Mouse (Mus musculus): ENCODE data around the gene Tatdn3.

Tatdn3 gene

DNA sequence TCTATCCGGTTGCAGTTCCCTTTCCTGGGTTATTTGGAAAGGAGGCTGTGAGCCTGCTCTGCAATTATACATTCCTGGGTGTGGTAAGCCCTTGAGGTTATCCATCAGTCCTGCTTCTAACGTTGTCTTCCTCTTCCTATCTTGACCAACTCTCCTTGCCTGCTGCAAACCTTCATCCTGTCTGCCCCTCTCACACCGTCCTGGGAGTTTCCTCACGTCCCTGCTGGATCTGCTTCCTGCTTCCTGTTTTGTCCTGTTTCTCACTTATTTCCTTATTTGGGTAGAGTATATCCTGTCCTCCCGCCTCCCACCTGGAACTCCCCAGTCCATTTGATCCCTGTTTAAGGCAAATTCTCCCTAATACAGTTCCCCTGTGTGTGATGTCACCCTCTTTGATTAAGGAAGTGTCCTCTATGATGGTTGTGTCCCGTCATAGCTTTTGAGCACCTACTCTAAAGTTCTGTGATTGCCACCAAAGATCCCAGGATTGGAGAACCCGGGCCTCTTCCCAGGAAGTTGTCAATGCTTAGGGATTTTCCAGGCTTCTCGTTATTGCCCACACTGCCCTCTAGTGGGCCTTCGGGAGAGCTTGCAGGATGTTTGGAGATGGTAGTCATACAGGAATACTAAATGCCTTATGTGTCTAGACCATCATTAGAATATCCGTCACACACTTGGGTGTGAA, 12.6 kb upstream of the Tatdn3 start:
- DNase-seq (ENCODE audit: inconsistent age in 2 of 2, low spot score in 1 of 2): peak; percentile 67 to 87

DNA sequence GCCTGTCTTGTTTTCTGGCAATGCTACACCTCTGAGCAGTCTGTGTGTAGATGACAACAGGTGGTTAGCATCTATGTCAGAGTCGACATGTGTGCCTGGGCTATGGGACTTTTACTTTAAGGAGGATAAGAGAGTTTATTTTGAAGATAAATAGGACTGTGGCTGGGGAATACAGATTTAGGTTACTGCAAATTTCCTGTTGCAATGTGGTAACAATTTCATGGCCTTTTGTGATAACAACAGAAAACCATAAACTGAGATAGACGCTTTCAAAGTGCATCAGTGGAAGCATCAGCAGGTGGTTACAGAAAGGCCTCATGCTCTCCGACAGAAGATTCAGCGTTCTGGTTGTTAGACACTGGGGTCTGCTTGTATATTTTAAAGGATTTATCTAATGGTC, 10.8 kb upstream of the Tatdn3 start:
- no peak for DNase-seq (ENCODE audit: inconsistent age in 2 of 2, low spot score in 1 of 2)

DNA sequence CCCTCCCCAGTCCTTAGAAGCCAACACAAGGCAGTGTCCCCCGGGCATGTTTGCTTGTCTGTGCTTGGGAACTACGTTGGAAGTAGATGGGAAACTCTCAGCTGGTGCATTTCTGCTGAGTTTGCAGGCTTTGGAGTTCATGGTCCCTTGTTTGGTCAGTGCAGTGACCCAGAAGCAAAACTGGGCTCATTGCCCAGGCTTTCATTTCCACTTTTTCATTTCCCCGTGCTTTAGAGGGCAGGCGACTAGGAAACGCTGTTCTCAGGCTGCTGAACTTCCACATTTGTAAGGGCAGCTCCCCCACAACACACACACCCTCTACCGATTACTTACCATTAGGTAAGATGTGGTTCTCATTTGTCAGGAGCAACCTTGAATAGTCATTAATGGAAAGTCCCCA, 10.3 kb upstream of the Tatdn3 start:
- DNase-seq (ENCODE audit: inconsistent age in 2 of 2, low spot score in 1 of 2): peak; percentile 73 to 90

DNA sequence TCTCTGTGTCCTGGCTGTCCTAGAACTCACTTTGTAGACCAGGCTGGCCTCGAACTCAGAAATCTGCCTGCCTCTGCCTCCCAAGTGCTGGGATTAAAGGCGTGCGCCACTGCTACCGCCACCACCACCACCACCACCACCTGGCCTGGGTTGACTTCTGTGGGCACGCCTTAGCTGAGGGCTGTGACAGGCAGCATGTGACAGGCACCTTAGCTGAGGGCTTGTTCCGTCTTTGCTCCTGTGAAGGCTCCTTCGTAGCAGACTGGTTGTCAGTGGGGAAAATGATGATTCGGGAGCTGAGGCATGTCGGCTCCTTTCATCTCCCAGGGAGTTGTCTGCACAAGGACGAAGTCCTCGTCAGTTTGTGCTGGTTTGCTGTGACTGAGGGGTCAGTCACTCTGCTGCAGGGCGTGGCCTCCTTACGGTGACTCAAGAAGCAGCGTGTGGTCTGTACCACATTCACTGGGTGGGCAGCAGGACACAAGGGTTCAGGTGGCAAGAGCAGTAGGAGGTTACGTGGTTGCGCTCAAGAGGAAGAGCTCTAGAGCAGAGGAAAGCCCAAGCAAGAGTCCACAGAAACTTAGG, 9.7 kb upstream of the Tatdn3 start:
- peak; percentile 67 to 76 for DNase-seq (ENCODE audit: inconsistent age in 2 of 2, low spot score in 1 of 2)

DNA sequence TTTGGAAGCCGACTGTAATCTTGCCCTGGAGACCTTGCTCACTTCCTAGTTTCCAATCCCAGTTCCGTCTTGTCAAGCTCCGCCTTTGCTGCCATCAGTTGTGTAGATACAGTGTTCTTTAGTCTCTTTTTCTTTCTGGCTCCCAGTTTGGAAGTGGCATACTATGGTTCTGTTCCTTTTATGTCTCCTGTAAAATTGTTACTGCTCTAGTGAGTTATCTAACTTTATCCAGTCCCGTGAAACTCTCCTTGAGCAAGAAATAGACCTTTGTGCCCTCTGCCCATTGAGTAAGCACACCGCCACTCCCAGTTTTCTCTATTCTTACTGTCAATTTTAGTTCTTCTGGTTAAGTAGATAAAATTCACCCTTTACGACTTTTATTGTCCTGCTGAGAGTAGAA, 8.9 kb upstream of the Tatdn3 start:
- no peak for DNase-seq (ENCODE audit: inconsistent age in 2 of 2, low spot score in 1 of 2)

DNA sequence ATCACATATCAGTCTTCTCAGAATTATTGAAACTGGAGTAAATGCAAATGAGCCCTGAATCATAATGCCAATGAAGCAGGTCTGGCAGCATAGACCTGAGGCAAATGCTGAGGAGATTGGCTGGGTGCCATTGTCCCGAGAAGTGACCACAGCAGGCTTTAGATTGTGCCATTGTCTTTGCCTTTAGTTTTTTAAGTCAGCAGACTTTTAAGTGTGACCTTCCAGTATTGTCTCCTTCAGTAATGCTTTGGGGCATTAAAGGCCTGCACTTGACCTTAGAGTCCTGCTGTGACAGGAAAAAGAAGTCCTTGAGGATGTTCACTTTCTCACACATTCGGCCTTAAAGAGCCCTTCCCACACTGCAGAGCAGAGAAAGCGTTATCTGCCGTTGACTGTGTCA, 7.5 kb upstream of the Tatdn3 start:
- no peak for DNase-seq (ENCODE audit: inconsistent age in 2 of 2, low spot score in 1 of 2)

DNA sequence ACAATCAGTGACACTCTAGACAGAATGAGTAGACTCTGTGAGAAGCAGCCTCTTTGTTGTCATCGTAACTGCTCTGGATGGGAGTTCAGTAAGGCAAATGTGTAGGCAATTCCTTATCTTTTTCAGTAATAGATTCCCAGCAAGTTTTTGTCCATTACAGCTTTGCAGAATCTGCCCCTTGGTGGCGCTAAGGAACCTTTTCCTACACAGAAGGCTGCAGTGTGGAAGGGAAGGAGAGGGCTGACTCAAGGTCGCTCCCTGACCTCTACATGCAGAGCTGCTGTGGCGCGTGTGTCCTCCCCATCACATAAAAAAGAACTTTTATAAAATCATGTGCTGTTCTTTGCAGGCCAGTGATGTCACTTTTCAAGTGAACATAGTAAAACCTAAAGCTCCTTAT, 5.6 kb upstream of the Tatdn3 start:
- DNase-seq (ENCODE audit: inconsistent age in 2 of 2, low spot score in 1 of 2): peak; percentile 43 to 61

DNA sequence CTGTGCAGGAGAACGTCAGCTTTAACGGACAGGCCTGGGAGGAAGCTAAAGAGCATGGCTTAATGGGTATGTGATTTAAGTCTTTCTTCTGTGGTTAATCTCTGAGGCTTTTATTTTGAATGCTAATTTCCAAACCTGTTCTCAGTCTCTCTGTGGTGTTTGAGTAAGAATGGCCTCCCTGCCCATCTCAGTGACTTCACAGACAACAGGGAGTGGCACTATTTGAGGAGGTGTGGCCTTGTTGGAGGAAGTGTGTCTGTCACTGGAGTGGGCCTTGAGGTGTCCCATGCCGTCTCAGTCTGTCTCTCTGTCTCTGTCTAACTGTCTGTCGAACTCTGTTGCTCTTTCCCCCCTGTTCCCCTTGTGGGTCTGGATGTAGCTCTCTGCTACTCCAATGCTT, 2.5 kb upstream of the Tatdn3 start:
- DNase-seq (ENCODE audit: inconsistent age in 2 of 2, low spot score in 1 of 2): no peak

DNA sequence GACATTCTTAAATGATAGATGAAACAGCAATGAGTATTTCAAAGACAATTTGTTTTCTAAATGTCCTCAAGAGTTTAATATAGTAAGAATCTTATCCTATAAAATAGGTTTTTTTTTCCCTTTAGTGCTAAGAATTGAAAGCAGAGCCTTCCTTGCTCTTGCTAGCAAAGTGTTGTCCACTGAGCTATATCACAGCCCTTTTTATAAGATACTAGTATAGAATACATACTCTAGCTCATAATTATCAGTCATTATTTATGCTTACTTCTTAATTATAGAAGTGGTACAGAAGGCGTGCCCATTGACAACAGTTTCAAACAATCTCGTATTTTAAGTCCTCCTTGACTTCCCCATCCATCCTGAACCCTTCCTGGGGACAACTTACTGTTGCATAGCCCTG, 1.8 kb upstream of the Tatdn3 start:
- DNase-seq (ENCODE audit: inconsistent age in 2 of 2, low spot score in 1 of 2): no peak

DNA sequence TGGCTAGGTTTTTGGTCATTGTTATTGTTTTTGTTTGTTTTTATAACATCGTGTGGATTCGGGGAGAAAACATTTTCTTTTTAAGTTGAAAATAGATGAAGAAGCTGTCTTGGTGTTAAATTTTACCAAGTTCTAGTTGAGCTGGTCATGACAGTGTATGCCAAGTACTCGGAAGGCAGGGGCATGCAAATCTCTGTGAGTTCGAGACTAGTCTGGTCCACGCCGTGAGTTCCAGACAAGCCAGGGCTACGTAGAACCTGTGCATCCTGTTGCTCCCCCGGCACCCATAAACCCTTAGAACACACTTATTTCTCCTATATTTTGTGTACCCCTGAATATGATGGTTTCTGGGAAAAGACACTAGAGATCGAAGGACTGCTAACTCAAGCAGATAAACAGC, 968 bp upstream of the Tatdn3 start:
- DNase-seq (ENCODE audit: inconsistent age in 2 of 2, low spot score in 1 of 2): no peak

DNA sequence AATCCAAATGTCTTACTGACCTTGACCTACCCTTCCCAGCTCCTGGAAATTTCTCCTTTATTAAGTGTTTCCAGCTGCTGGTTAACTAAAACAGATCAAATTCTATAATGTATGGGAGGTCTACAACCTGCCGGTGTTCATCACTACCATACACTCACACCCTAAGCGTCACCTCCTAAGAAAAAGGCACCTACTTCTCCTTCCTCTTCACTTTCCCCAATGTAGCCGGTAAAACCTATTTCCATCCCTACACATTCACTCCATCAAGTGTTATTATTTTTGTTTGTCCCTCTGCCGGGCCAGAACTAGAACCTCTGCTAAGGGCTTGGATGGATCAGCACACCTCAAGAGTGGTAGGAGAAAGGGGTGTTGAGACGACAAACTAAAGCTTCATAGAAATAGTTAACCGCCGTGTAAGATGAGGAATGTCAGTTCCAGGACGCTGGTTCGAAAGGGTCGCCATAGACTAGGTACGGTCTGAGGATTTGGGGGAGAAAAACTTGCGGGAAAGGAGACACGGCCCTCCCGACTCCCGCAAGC, 421 bp downstream of the Tatdn3 start:
- no peak for DNase-seq (ENCODE audit: inconsistent age in 2 of 2, low spot score in 1 of 2)

DNA sequence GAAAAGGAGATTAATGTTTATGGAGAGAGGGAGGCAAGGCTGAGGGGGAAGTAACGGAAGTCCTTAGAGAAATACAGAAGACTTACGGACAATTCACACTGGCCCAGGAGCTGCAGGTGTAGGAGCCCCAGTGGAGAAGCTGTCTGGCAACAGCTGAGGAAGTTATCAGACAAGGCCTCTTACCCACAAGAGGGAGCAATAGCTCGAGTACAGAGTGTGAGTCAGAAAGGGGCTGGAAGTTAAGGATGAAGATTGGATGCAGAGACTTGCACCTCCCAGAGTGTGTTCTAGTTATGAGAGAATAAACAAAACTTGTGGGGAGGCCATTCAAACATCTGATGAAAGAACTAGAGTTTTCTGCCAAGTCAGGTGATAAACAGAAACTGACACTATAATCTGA, 5.3 kb downstream of the Tatdn3 start:
- DNase-seq (ENCODE audit: inconsistent age in 2 of 2, low spot score in 1 of 2): no peak

DNA sequence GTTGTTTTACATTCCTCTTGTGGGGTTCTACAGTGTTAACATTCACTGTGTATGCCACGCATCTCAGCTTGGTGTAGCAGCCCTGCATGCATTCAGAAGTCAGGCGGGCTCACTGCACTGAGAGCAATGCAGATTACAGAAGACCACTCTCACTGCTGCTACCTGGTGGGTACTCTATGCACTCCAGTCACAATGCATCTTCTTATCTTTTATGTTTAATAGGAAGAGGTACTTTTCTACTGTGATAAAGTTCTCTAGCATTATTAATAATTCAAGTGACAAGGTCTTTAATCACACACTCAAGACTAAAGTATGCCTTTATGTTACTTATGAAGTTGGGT, 7.2 kb downstream of the Tatdn3 start:
- no peak for DNase-seq (ENCODE audit: inconsistent age in 2 of 2, low spot score in 1 of 2)

DNA sequence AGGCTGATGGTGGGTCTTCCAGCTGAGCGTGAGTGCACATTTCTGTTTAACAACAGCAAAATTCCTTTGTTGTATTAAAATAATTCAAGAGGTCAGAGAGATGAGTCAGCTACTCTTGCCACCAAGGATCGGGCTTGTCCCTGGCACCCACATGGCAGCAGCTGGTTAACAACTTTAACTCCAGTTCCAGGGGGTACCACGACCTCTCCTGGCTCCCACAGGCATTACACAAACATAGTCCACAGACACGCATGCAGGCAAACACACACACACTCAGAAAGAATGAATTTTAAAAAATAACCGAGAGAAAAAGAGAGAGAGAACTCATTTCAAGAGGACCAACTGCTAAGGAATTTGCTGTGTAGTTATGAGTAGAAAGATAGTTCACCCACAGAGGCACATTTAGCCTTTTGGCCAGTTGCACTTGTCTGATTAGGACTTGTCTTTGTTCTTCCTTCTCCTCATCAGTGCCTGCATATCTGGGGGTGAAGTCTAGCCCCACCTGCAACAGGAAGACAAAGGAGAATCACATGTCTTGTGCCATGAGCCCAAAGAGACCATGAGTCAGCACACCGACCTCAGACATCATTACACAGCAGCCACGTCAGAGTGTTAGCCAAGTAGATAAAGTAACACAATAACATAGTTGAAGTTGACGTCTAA, 7.7 kb downstream of the Tatdn3 start:
- peak in 1 of 2 experiments; percentile 64 for DNase-seq (ENCODE audit: inconsistent age in 2 of 2, low spot score in 1 of 2)

DNA sequence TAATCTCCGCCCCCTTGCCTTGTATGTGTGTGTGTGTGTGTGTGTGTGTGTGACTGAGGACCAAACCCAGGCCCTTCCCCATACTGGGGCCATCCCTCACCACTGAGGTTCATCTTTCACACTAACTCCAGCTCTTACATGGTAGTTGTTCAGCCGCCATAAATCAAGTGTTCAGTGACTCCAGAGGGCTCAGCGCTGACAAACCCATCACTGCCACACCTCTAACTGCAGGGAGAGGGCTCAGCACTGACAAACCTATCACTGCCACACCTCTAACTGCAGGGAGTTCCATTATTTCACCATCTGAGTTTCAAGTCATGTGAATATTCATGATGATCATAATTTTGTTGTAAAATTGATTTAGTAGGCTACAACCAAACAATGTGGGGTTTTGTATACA, 9.2 kb downstream of the Tatdn3 start:
- no peak for DNase-seq (ENCODE audit: inconsistent age in 2 of 2, low spot score in 1 of 2)

DNA sequence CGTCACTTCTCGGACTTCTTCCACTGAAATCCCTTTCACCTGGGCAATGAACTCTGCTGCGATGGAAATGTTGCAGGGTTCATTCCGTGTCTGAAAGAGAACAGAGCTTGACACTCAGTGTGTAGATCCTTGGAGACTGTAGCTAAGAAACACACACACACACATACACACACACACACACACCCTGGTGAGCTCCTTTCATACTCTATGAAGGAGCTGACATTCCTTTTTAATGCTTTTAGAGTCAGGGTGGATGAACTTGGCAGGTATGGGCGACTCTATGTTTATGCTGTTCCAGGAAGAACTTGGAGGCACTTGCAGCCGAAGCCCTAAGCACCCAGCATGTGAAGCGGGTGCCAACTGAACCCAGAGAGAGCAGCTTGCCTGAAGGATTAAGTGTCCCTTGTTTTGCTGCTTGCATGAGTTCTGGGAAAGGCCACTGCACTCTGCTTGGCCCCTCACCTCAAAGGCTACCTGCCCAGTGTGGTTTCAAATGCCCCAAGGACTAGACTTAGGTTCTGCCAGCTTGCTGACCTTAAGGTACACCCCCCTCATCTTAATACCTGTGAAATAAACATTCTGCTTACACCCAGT, 16.4 kb downstream of the Tatdn3 start:
- no peak for DNase-seq (ENCODE audit: inconsistent age in 2 of 2, low spot score in 1 of 2)

DNA sequence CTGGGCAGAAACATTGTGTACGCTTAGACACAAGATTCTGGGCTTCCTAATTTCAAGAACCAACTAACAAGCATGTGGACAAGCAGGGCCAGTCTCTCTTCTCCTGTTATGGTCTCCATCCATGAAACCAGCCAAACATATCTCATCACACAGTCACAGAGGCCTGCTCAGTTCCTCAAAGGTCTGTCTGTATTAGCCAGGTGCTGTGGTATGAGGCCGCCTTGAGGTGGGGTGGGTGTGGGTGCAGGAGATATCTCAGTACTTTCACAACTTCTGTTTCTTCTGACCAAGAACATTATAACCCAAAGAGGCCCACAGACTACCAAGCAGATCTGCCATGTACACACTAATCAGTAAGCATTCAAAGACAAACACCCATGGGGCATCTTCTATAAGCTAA, 17.5 kb downstream of the Tatdn3 start:
- DNase-seq (ENCODE audit: inconsistent age in 2 of 2, low spot score in 1 of 2): no peak

DNA sequence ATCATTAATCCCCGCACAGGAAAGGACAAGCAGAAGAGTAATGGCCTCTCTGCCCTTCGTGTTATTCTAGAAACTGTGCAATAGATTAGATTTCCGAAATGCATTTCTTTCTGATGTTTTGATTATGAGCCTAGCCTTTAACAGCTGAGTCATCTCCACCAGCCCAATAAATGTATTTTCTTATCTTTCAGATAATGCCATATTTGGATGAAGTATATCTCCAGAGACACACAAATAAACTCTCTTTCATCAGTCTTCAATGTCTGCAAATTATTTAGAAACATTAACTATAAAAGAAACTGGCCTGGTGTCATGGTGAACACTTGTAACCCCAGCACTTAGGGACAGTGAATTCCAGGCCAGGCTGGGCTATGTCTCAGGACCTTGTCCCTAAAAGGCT, 20.0 kb downstream of the Tatdn3 start:
- DNase-seq (ENCODE audit: inconsistent age in 2 of 2, low spot score in 1 of 2): no peak

DNA sequence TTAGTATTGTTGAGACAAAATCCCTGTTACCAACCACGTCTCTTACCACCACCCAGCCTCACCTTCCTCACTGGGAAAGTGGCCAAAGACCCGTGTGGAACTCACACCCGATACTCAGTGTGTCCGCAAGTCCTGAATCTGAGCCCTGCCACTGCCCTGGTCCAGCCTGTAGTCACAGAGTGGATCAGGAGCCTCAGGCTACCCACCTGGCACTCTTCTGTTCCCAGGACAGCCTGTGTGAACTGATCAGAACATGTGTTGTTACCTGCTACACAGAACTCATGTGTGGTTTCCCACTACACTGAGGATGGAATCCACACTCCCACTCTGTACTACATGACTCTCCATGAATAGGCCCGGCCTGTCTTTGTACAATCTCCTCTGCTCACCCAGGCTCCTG, 20.6 kb downstream of the Tatdn3 start:
- no peak for DNase-seq (ENCODE audit: inconsistent age in 2 of 2, low spot score in 1 of 2)

DNA sequence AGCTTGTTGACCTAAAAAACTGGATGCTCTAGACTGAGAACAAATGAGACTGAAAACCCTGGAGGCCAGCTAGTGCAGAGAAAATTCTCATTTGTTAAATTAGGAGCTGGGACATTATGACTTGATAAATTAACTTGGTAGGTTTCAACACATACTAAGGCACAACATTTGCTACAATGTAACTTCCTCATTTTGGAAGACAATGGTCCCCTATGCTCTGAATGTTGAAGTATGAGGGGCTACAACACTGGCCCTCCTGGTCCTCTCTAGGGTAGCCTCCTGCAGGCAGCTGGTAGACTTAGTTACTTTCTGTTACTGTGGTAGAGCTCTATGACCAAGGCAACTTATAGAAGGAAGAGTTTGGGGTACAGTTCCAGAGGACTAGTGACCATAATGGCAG, 21.4 kb downstream of the Tatdn3 start:
- no peak for DNase-seq (ENCODE audit: inconsistent age in 2 of 2, low spot score in 1 of 2)

DNA sequence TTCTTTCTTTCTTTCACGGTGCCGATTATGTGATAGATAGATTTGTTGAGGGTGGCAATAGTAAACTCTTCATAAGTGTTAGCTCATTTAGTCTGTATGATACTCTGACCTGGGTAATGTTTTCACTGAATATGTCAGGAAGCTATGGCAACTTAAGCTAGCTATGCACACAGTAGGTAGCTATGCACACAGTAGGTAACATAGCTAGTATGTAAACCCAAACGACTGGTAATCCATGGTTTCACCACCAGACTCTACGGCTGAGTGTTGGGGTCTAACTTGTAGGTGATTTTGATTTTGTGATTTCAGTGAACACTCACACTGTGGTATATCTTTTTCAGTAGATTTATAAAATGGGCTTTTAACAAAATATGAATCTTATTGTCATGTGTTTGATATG, 24.7 kb downstream of the Tatdn3 start:
- no peak for DNase-seq (ENCODE audit: inconsistent age in 2 of 2, low spot score in 1 of 2)
